Comparison of ENCODE assay signal across 33 mouse cellular contexts in the genomic region with DNA sequence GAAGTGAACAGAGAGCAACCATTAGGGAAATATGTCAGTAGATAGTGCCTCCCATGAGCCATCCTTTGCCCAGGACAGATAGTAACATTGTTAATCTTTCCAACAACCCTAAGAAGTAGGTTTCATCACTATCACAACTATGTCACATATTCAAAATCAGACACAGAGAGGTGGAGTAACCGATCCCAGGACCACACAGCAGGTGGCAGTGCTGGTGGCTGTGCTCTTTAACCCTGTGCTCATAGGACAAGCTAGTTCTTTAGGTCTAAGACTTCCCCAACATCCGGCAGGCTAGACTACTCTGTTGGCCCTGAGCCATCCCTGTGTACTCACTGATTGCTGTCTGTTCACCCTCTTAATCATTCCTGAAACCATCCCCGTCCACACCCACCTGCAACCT. TPM values are rescaled to one million over a fixed set of nuclear protein-coding genes. Genes with fewer than 3 reads are reported as not detected.
"Had no signal": no experiment of that assay in that cellular context is flagged by ENCODE, and none has a peak within 500 bp of the region (broad histone marks: within the 10 kb centered on the region; RNA-seq: fewer than 3 reads in every experiment).

No protein-coding gene starts in this region.

- H3K9me3 ChIP-seq: heart, embryonic 13.5 days; heart, embryonic 15.5 days; hindbrain, embryonic 13.5 days; hindbrain, embryonic 15.5 days; limb, embryonic 13.5 days; liver, embryonic 12.5 days had no signal

- H3K4me2 ChIP-seq: heart, embryonic 11.5 days; heart, embryonic 13.5 days; heart, embryonic 15.5 days; hindbrain, embryonic 13.5 days; hindbrain, embryonic 15.5 days; limb, embryonic 13.5 days; limb, embryonic 15.5 days; liver, embryonic 12.5 days had no signal

- H3K9ac ChIP-seq: heart, embryonic 13.5 days; heart, embryonic 15.5 days; hindbrain, embryonic 13.5 days; hindbrain, embryonic 15.5 days; limb, embryonic 13.5 days; limb, embryonic 15.5 days; liver, embryonic 12.5 days; liver, embryonic 14.5 days had no signal

- ATAC-seq: hindbrain, postnatal 0 days; liver, embryonic 12.5 days had no signal

- H3K36me3 ChIP-seq: hindbrain, embryonic 13.5 days; hindbrain, embryonic 15.5 days; limb, embryonic 13.5 days; limb, embryonic 15.5 days; liver, embryonic 12.5 days had no signal

- H3K27me3 ChIP-seq: heart, embryonic 13.5 days; heart, embryonic 15.5 days; hindbrain, embryonic 15.5 days; limb, embryonic 13.5 days; limb, embryonic 15.5 days; liver, embryonic 12.5 days had no signal

- DNase-seq: gastrocnemius, postnatal 10 days; gastrocnemius, postnatal 25 days; heart, adult 18-20 months; heart, postnatal 14 days; heart, postnatal 36 days; kidney, adult 18-20 months; kidney, adult 8-10 months; kidney, postnatal 10 days; kidney, postnatal 25 days; kidney, postnatal 4 days had no signal

- H3K4me1 ChIP-seq: heart, embryonic 13.5 days; heart, embryonic 15.5 days; hindbrain, embryonic 13.5 days; hindbrain, embryonic 15.5 days; limb, embryonic 13.5 days; limb, embryonic 15.5 days; liver, embryonic 12.5 days had no signal

- H3K27ac ChIP-seq: heart, embryonic 13.5 days; heart, embryonic 15.5 days; hindbrain, embryonic 13.5 days; hindbrain, embryonic 15.5 days; hindbrain, postnatal 0 days; layer of hippocampus, adult 2 months; left cerebral cortex, adult 2 months; limb, embryonic 13.5 days; limb, embryonic 15.5 days; liver, embryonic 12.5 days; liver, embryonic 14.5 days had no signal

- H3K4me3 ChIP-seq: heart, embryonic 13.5 days; heart, embryonic 15.5 days; hindbrain, embryonic 13.5 days; hindbrain, embryonic 15.5 days; layer of hippocampus, adult 2 months; left cerebral cortex, adult 2 months; limb, embryonic 13.5 days; limb, embryonic 15.5 days; liver, embryonic 12.5 days had no signal

RNA-seq across cellular contexts. Expression of gene Rnf186, which starts 27.5 kb away (rescaled TPM):
- total RNA-seq: gastrocnemius, adult 18-20 months; gastrocnemius, postnatal 10 days; gastrocnemius, postnatal 25 days; gastrocnemius, postnatal 4 days; granulocyte monocyte progenitor cell, adult 5-6 weeks; heart, adult 18-20 months; heart, postnatal 36 days; hematopoietic stem cell, adult 5-6 weeks; hindbrain, postnatal 0 days; layer of hippocampus, adult 2 months; layer of hippocampus, postnatal 10 days; layer of hippocampus, postnatal 25 days; left cerebral cortex, adult 2 months; left cerebral cortex, postnatal 14 days; left cerebral cortex, postnatal 36 days had no signal
- polyA plus RNA-seq: heart, embryonic 11.5 days; heart, embryonic 13.5 days; heart, postnatal 0 days; hindbrain, embryonic 11.5 days; hindbrain, embryonic 13.5 days; hindbrain, postnatal 0 days; limb, embryonic 11.5 days; liver, embryonic 12.5 days had no signal
